Mouse (Mus musculus): ENCODE measurements around the gene Timm10. TPM values are rescaled to one million over a fixed set of nuclear protein-coding genes. Genes with fewer than 3 reads are reported as not detected.

Gene Timm10
- polyA plus RNA-seq, 1 experiment from 2014 or later: 58.0 TPM

DNA sequence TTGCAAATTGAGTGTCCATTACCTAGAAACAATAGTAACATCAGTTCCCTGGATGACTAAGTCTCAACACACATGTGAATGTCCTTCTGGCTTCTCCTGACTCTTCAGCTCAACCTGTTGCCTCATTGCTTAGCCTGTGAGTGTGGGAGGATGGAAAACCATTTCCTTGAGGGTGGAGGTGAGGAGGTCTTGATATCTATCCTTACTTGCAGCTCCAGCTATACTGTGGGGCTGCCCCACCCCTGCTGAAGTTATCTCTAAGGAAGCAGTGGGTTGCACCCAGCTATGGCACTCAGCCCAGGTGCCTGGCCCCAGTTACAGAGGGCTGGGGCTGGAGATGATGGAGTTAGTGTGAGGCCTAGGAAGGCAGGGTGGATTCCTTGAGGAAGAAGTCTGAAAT is 15.1 kb downstream of the Timm10 start:
- Histone ChIP-seq H3K4me3 (peak overlapping the region; percentile 62), H3K4me1 (peaks cover 42% of the 10 kb centered on the region), H3K36me3 (ENCODE audit: poor library complexity, severe bottlenecking) (no peaks in the 10 kb centered on the region), H3K9me3 (replicated peaks) (no peaks in the 10 kb centered on the region), H3K9ac (no peak overlapping the region), H3K4me2 (peak overlapping the region; percentile 94), H3K27ac (no peak overlapping the region), H3K27me3 (peaks cover 35% of the 10 kb centered on the region)
- no peak for ATAC-seq

DNA sequence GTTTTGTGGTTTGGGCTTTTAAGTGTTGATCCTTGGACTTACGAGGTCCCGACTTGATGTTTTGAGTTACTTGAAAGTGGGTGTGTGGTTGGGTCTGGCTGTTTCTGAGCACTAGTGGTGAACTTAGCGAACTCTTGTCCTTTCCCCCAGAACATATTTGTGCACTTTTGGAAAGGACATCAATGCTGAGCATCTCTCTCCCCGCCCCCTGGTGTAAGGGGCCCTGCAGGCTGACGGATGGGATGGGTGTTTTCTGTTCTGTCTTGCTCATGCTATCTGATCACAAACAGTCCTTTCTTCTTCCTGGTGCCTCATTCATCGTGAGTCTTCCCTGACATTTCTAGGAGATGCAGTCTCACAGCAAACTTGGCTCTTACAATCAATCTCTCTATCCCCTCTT is 16.9 kb downstream of the Timm10 start:
- Histone ChIP-seq H3K9me3 (replicated peaks) (no peaks in the 10 kb centered on the region), H3K4me2 (no peak overlapping the region), H3K27ac (no peak overlapping the region), H3K36me3 (ENCODE audit: poor library complexity, severe bottlenecking) (no peaks in the 10 kb centered on the region), H3K4me3 (no peak overlapping the region), H3K9ac (no peak overlapping the region), H3K4me1 (peaks cover 36% of the 10 kb centered on the region), H3K27me3 (peaks cover 21% of the 10 kb centered on the region)
- ATAC-seq: no peak
- WGBS: 90% methylated on average over 6 of the region's 6 CpGs

DNA sequence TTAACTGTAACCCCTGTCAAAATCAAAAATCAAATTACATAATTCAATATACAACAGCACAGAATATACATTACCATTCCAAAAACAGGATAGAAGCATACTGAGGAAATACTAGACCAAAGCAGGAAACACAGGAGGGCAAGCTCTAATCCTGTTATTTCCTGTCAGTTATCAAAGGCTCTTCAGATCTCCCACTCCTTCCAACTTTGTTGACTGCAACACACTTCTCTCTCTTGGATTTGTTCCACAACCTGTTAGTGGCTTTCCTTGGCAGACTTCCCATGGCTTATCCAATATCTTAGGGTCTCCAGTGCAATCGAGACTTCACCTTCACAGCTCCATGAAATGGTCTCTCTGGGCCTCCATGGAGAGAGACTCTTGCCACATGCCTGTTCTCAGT is 18.4 kb downstream of the Timm10 start:
- WGBS: 84% methylated on average over 1 of the region's 1 CpGs
- peaks cover 4% of the 10 kb centered on the region; the same call in 1 of the 2 replicates for H3K36me3 ChIP-seq (ENCODE audit: poor library complexity, severe bottlenecking)
- H3K4me1 ChIP-seq: peaks cover 20% of the 10 kb centered on the region
- peaks cover 10% of the 10 kb centered on the region; the same call in 1 of the 2 replicates for H3K27me3 ChIP-seq
- no peak overlapping the region for H3K9ac ChIP-seq
- H3K27ac ChIP-seq: no peak overlapping the region
- ATAC-seq: no peak
- no peak overlapping the region for H3K4me3 ChIP-seq
- no peak overlapping the region for H3K4me2 ChIP-seq
- no peaks in the 10 kb centered on the region for H3K9me3 ChIP-seq (replicated peaks)

DNA sequence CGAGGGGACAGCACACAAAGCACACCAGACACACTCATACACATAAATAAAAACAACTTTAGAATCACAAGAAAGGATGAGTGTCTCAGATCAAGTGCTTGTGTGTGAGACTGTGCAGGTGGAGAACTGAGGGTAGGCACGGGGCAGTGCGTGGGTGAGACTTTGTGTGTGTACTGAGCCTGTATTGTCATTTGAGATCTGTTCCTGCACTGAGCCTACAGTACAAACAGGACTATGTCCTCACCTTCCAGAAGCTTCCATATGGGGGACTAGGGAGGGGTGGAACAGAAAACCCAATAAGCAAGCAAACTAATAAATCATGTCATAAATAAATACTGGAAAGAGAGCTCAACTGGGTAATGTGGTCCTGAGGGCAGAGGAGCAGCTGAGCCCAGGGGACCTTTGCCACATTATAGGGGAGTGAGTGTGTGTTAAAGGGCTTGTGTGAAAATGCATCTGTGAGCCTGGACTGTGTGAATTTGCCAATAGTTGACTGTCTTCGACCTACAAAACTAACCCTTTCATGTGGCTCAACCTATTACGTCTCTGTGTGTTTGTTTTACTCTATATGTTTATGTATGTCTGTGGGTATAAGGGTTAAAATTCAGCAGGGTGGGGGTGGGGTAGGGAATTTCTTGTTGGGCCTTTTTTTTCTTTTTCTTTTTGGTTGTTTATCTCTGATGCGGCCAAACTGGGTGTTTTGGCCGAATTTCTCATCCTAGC is 23.8 kb downstream of the Timm10 start:
- Histone ChIP-seq H3K4me1 (peaks cover 6% of the 10 kb centered on the region; the same call in 1 of the 2 replicates), H3K9me3 (replicated peaks) (no peaks in the 10 kb centered on the region), H3K9ac (no peak overlapping the region), H3K36me3 (ENCODE audit: poor library complexity, severe bottlenecking) (peaks cover 4% of the 10 kb centered on the region; the same call in 1 of the 2 replicates), H3K4me2 (no peak overlapping the region; the same call in 1 of the 2 replicates), H3K4me3 (no peak overlapping the region), H3K27me3 (no peaks in the 10 kb centered on the region), H3K27ac (no peak overlapping the region)
- WGBS: 62% methylated on average over 7 of the region's 7 CpGs
- ATAC-seq: no peak

DNA sequence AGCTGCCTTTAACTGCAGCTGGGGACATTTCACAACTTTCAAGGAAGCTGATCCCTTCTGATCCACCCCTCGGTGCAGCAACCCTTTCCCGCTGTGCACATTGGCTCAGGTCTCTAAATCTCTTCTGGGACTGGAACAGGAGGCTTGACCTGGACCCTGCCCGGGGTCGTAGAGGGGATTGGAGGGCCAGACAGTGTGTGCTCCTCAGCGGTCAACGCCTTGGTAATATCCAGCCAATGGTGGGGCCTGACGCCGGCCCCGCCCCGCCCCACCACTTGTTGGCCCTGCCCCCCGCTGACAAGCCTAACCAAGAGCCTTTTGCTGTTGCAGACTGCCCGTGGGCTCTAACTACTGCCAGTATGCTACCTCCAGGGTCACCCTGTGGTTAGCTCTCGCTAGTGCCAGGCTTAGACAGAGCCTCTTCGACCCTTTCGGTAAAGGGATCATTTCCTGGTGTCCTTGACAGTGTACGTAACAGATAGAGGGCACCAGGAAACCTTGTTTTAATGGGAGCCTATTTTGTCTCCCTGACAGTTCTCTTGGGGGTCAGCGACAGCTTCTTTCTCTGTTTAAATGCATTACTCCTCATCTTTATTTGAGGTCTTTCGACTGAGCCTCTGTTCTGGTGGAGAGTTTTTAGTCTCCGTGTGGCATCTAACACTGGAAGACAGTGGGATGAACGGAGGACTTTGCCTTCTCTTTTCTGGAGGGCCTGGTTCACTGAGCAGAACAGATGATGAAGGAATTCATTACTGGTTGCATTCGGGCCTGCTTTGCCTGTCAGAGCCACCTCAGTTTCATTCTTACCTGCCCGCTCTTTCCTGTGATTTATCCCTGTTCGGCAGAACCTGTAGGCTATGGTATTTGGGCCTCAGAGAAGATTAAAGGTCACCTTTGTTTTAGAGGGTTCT is 24.6 kb downstream of the Timm10 start:
- Histone ChIP-seq H3K4me3 (no peak overlapping the region), H3K9me3 (replicated peaks) (no peaks in the 10 kb centered on the region), H3K36me3 (ENCODE audit: poor library complexity, severe bottlenecking) (peaks cover 4% of the 10 kb centered on the region; the same call in 1 of the 2 replicates), H3K9ac (0 out of 2 replicates have a peak overlapping the region, but pooled peaks have one; percentile 5), H3K4me2 (no peak overlapping the region; the same call in 1 of the 2 replicates), H3K27ac (no peak overlapping the region), H3K27me3 (no peaks in the 10 kb centered on the region), H3K4me1 (peaks cover 6% of the 10 kb centered on the region; the same call in 1 of the 2 replicates)
- WGBS: 36% methylated on average over 23 of the region's 23 CpGs
- ATAC-seq: no peak

DNA sequence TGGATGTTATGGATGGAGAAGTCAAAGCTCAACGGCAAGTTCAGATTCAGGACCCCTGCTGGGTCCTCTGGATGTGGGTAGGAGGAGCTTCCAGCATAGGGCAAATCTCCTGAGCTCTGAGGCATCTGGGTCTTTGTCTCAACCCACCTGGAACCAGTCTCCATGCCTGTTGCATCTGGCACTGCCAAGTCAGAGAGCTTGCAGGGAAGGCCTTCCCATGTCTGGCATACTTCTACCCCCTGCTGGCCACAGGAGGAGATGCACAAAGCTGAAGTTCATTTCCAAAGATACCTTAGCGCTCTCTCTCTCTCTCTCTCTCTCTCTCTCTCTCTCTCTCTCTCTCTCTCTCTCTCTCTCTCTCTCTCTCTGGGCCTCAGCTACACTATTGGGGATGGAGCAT is 28.9 kb downstream of the Timm10 start:
- H3K27ac ChIP-seq: no peak overlapping the region
- H3K9ac ChIP-seq: no peak overlapping the region
- no peaks in the 10 kb centered on the region for H3K27me3 ChIP-seq
- H3K4me1 ChIP-seq: peaks cover 6% of the 10 kb centered on the region; the same call in 1 of the 2 replicates
- no peak overlapping the region for H3K4me2 ChIP-seq
- 74% methylated on average over 2 of the region's 2 CpGs for WGBS
- peak; percentile 82 for ATAC-seq
- H3K4me3 ChIP-seq: no peak overlapping the region
- H3K9me3 ChIP-seq (replicated peaks): no peaks in the 10 kb centered on the region
- H3K36me3 ChIP-seq (ENCODE audit: poor library complexity, severe bottlenecking): peaks cover 13% of the 10 kb centered on the region; the same call in 1 of the 2 replicates

DNA sequence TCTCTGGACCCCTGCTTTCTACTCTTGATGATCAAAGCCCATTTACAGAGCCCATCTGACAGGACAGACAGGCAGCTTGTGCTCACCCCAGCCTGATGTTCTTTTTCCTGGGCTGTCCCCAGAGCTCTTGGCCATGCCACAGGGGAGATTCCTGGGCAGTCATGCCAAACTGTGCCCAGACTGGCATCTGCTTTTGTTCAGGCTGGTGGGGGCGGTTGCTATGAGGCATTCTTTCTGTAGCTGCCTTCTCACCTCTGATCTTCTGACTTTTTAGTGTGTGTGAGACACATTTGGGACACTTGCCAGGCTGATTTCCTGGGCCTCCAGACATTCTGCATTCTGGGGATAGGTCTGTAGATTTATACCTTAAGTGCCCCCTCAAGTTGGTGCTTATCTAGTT is 31.8 kb downstream of the Timm10 start:
- no peak overlapping the region for H3K9ac ChIP-seq
- no peak for ATAC-seq
- no peaks in the 10 kb centered on the region for H3K9me3 ChIP-seq (replicated peaks)
- no peak overlapping the region for H3K27ac ChIP-seq
- H3K4me1 ChIP-seq: no peaks in the 10 kb centered on the region
- peaks cover 25% of the 10 kb centered on the region; the same call in 1 of the 2 replicates for H3K36me3 ChIP-seq (ENCODE audit: poor library complexity, severe bottlenecking)
- H3K4me3 ChIP-seq: no peak overlapping the region
- 81% methylated on average over 1 of the region's 1 CpGs for WGBS
- H3K4me2 ChIP-seq: no peak overlapping the region
- H3K27me3 ChIP-seq: no peaks in the 10 kb centered on the region

DNA sequence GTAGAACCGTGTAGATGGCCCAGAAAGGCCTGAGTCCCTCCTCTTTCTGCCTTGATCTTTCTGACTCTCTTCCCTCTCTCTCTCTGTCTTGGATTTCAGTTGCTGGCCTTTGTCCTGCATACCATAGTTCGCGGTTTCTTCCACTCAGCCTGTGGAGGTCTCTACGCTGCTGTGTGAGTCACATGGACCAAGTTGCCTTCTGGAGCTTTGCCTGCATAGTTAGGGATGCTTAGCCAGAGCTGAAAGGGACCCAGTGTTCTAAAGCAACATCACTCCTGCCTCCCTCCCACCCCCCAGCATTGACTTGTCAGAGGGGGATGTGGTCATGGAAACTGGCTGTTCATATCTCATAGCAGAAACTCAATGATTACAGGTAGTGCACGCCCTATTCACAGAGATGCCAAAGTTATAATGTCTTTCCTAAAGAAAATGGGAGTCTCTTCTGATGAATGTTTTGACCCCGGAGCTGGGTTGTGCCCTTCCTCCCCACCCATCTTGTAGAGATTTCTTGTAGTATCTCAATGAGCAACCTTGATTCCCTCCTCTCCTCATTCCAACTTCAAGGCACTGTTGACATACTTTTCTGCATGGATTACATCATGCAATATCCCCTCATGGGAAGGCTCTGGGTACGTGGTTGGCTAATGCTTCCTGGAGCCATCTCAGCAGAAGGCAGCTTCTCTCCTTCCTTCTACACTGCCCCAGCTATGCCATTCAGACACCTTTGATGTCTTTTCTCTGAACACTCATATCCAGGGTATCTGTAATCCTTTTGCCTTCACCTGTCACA is 33.4 kb downstream of the Timm10 start:
- Histone ChIP-seq H3K27me3 (no peaks in the 10 kb centered on the region), H3K9me3 (replicated peaks) (no peaks in the 10 kb centered on the region), H3K9ac (no peak overlapping the region), H3K4me1 (no peaks in the 10 kb centered on the region), H3K27ac (no peak overlapping the region), H3K36me3 (ENCODE audit: poor library complexity, severe bottlenecking) (peaks cover 25% of the 10 kb centered on the region; the same call in 1 of the 2 replicates), H3K4me3 (no peak overlapping the region), H3K4me2 (no peak overlapping the region)
- 87% methylated on average over 7 of the region's 7 CpGs for WGBS
- ATAC-seq: no peak

DNA sequence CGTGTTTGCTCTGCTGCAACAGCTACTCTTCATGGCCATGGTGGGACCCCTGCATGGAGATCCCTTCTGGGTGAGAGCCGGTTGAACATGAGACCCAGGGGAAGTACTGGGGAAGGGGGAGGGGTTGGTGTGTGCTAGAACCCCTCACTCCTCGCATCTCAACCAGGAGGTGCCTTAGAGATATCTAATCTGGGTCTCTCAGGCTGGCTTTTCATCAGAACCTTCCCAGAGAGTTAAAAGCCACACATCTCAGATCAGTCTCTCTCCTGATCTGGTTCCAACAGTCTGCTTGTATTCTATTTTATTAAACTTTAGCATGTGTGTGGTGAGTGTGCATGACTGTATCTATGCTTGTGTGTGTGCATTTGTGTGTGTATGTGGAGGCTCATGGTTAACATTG is 34.6 kb downstream of the Timm10 start:
- Histone ChIP-seq H3K4me2 (no peak overlapping the region), H3K27me3 (peaks cover 7% of the 10 kb centered on the region), H3K9ac (no peak overlapping the region), H3K4me3 (no peak overlapping the region), H3K4me1 (peaks cover 9% of the 10 kb centered on the region; the same call in 1 of the 2 replicates), H3K27ac (no peak overlapping the region), H3K9me3 (replicated peaks) (no peaks in the 10 kb centered on the region), H3K36me3 (ENCODE audit: poor library complexity, severe bottlenecking) (peaks cover 25% of the 10 kb centered on the region; the same call in 1 of the 2 replicates)
- no peak for ATAC-seq
- WGBS: 76% methylated on average over 3 of the region's 3 CpGs

DNA sequence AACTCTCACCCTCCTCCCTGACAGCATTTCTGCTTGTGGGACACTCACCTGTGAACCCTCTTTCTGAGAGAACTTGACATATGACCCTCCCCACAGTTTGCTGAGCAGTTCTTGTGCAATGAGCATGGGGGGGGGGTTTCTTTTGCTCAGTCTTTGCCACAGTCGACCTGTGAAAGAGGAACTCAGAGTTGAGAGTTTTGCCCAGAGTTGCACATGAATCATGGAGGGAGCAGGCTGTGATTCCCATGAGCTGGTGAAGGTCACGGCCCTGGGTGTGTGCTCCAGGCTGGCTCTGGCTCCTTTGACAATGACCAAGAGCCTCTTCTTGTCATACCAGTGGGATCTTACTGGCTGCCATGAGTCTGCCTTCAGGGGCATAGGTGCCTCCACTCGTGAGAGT is 35.4 kb downstream of the Timm10 start:
- 88% methylated on average over 3 of the region's 3 CpGs for WGBS
- Histone ChIP-seq H3K27me3 (peaks cover 15% of the 10 kb centered on the region), H3K4me1 (peaks cover 17% of the 10 kb centered on the region; the same call in 1 of the 2 replicates), H3K4me2 (no peak overlapping the region), H3K9ac (no peak overlapping the region), H3K36me3 (ENCODE audit: poor library complexity, severe bottlenecking) (peaks cover 19% of the 10 kb centered on the region; the same call in 1 of the 2 replicates), H3K27ac (no peak overlapping the region), H3K4me3 (no peak overlapping the region), H3K9me3 (replicated peaks) (no peaks in the 10 kb centered on the region)
- no peak for ATAC-seq
